Mouse (Mus musculus) kidney, adult 2 months (tissue): ENCODE results near the gene Irak2.

Source experiments
- CTCF ChIP-seq: fragments of 200-500 bp; conservative IDR thresholded peaks from 2 replicates; pipeline ENCODE4 v1.5.1; 2011; ENCODE audit warnings: low read depth, mild to moderate bottlenecking, control low read depth, low read length, moderate library complexity, mixed read lengths; ENCODE audit not compliant: insufficient read depth, insufficient read length
- POLR2A ChIP-seq: fragments of 200-500 bp; IDR thresholded peaks from one replicate; pipeline ENCODE4 v1.6.1; 2011; ENCODE audit warnings: low read depth, low read length, control low read depth

DNA sequence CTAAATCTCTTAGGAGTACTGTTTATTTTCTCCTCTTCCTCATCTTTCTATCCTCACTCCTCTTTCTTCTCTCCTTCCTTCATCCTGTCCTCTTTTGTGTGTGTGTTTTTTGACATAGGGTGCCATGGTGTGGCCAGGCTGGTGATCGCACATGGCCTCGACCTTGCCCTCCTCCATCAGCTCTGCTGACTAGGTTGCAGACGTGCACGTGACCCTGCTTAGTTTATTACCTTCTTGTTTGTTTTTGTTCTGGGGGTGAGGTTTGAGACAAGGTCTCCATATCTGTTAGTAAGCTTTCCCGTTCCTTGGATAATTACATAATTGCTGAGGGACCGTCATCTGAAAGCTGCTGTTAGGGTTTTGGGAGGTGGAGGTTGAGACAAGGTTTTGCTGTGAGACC, 29.4 kb upstream of the Irak2 start:
- no peak for TF ChIP-seq CTCF
- TF ChIP-seq POLR2A = no peak
